Mouse (Mus musculus): ENCODE data around the gene Ccdc169.

DNA sequence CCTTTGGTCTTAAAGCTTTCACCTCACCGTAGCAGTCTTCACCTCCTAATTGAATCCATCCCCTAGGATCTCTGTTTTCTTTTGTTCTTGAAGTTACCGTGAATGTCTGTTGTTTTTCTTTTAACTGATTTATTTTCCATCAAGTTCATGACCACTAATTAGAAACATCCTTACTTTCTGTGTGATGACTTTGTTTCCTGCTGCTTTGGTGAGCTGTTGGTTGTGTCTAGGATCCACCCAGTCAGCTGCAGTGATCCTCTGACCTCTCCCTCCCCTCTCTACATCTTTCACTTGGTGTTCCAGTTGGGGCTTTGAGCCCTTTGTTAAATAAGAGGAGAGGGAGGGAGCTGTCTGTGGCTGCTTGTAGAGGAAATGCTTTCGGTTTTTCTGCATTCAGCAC lies 11.0 kb downstream of the Ccdc169 start:
- no peak for TF ChIP-seq CTCF (IDR thresholded peaks at IDR 0.05; ENCODE audit: control insufficient read depth, insufficient read depth, insufficient read length)
- TF ChIP-seq MAX (IDR thresholded peaks at IDR 0.05) = no peak
- no peak for TF ChIP-seq USF1 (IDR thresholded peaks at IDR 0.05; ENCODE audit: low read depth)
- no peak for TF ChIP-seq CEBPB (IDR thresholded peaks at IDR 0.05; ENCODE audit: low read depth)

Measured in C2C12 (cell line).